Mouse (Mus musculus) E14TG2a.4 (cell line): Measurements from ENCODE around the gene Ctcfl.
A peak's percentile ranks its signal among the peaks of the same experiment; 100 is the strongest.

ENCODE experiments used
- H3K27me3 ChIP-seq: 2 replicates; pipeline ENCODE4 v1.6.1; 2014; ENCODE audit warnings: low read length, control low read depth; ENCODE audit not compliant: insufficient read depth
- H3K36me3 ChIP-seq: 2 replicates; pipeline ENCODE4 v1.6.1; 2014; ENCODE audit warnings: low read length, control low read depth; ENCODE audit not compliant: insufficient read depth
- H3K4me1 ChIP-seq: replicated peaks from 2 replicates; pipeline ENCODE4 v1.6.1; 2014; ENCODE audit warnings: low read depth, low read length, control low read depth
- H3K4me3 ChIP-seq: replicated peaks from 2 replicates; pipeline ENCODE4 v1.5.1; 2014; ENCODE audit warnings: mild to moderate bottlenecking, low read length
- H3K9me3 ChIP-seq: 2 replicates; pipeline ENCODE4 v1.6.1; 2014; ENCODE audit warnings: low read length, control low read depth
- CTCF ChIP-seq: conservative IDR thresholded peaks from 2 replicates; pipeline ENCODE4 v1.5.1; 2014; ENCODE audit warnings: low read length
- NANOG ChIP-seq: IDR thresholded peaks from 2 replicates; pipeline ENCODE4 v1.6.1; 2014; ENCODE audit warnings: borderline replicate concordance, low read length, mixed read lengths
- POU5F1 ChIP-seq: IDR thresholded peaks from 2 replicates; pipeline ENCODE4 v1.6.1; 2014; ENCODE audit warnings: low read length, borderline replicate concordance

Gene Ctcfl

GRCm38 (mm10) chr2:173046582-173047297, 72.6 kb downstream of the Ctcfl start:
- Histone ChIP-seq H3K4me3 (peak overlapping the region; percentile 45), H3K4me1 (peaks cover 58% of the 10 kb centered on the region), H3K9me3 (no peaks in the 10 kb centered on the region), H3K36me3 (no peaks in the 10 kb centered on the region), H3K27me3 (no peaks in the 10 kb centered on the region)
- TF ChIP-seq POU5F1 (no peak), CTCF (no peak), NANOG (no peak)

- Histone ChIP-seq H3K4me1 (peaks cover 39% of the 10 kb centered on the region), H3K9me3 (no peaks in the 10 kb centered on the region), H3K4me3 (no peak overlapping the region), H3K36me3 (no peaks in the 10 kb centered on the region), H3K27me3 (no peaks in the 10 kb centered on the region)
- TF ChIP-seq POU5F1 (no peak), CTCF (no peak), NANOG (no peak)
Observed at GRCm38 (mm10) chr2:173044198-173044970, 74.9 kb downstream of the Ctcfl start.
